Mouse (Mus musculus) stomach, embryonic 15.5 days (tissue): Measurements from ENCODE around the gene Plekha6. TPM values are rescaled to one million over a fixed set of nuclear protein-coding genes. Genes with fewer than 3 reads are reported as not detected.
A peak's percentile ranks its signal among the peaks of the same experiment; 100 is the strongest.

Experiments
- ATAC-seq: fragments of 200-750 bp; cut with Nextera tagmentation; 2 replicates; pipeline ENCODE4 v1.8.0; 2017; ENCODE audit warnings: low read depth, moderate number of reproducible peaks, moderate TSS enrichment; ENCODE audit not compliant: insufficient read depth, low FRiP score
- H3K27ac ChIP-seq: fragments of 300-500 bp; sonication (generic); 2 replicates; pipeline ENCODE4 v1.5.1; 2015; ENCODE audit warnings: mild to moderate bottlenecking, inconsistent platforms
- H3K27me3 ChIP-seq: fragments of 300-500 bp; sonication (generic); replicated peaks from 2 replicates; pipeline ENCODE4 v1.6.1; 2015; ENCODE audit warnings: inconsistent platforms
- H3K36me3 ChIP-seq: fragments of 300-500 bp; sonication (generic); 2 replicates; pipeline ENCODE4 v1.6.1; 2015; ENCODE audit warnings: inconsistent platforms
- H3K4me1 ChIP-seq: fragments of 300-500 bp; sonication (generic); 2 replicates; pipeline ENCODE4 v1.6.1; 2015; ENCODE audit warnings: inconsistent platforms
- H3K4me2 ChIP-seq: fragments of 300-500 bp; sonication (generic); 2 replicates; pipeline ENCODE4 v1.6.1; 2015; ENCODE audit warnings: mild to moderate bottlenecking, inconsistent platforms
- H3K4me3 ChIP-seq: fragments of 300-500 bp; sonication (generic); replicated peaks from 2 replicates; pipeline ENCODE4 v1.5.1; 2015; ENCODE audit warnings: inconsistent platforms
- H3K9ac ChIP-seq: fragments of 300-500 bp; sonication (generic); 2 replicates; pipeline ENCODE4 v1.6.1; 2015; ENCODE audit warnings: inconsistent platforms
- H3K9me3 ChIP-seq: fragments of 300-500 bp; sonication (generic); 2 replicates; pipeline ENCODE4 v1.6.1; 2016; ENCODE audit warnings: inconsistent platforms
- WGBS: fragments of 180-500 bp; shearing (Covaris S2); methylation state at CpG from one replicate; pipeline ENCODE4 v1.1.7; 2015; 5-methylcytosine and 5-hydroxymethylcytosine counted together
- polyA plus RNA-seq: library from polyadenylated mRNA; unstranded; fragments of >200 nt; fragmentation: Nextera tagmentation; extraction: Ambion mirVana; gene quantifications from 2 replicates; pipeline ENCODE4 v1.2.1, GENCODE M21; 2015

Gene Plekha6
- polyA plus RNA-seq, 1 experiment from 2014 or later = 16.5 TPM

DNA sequence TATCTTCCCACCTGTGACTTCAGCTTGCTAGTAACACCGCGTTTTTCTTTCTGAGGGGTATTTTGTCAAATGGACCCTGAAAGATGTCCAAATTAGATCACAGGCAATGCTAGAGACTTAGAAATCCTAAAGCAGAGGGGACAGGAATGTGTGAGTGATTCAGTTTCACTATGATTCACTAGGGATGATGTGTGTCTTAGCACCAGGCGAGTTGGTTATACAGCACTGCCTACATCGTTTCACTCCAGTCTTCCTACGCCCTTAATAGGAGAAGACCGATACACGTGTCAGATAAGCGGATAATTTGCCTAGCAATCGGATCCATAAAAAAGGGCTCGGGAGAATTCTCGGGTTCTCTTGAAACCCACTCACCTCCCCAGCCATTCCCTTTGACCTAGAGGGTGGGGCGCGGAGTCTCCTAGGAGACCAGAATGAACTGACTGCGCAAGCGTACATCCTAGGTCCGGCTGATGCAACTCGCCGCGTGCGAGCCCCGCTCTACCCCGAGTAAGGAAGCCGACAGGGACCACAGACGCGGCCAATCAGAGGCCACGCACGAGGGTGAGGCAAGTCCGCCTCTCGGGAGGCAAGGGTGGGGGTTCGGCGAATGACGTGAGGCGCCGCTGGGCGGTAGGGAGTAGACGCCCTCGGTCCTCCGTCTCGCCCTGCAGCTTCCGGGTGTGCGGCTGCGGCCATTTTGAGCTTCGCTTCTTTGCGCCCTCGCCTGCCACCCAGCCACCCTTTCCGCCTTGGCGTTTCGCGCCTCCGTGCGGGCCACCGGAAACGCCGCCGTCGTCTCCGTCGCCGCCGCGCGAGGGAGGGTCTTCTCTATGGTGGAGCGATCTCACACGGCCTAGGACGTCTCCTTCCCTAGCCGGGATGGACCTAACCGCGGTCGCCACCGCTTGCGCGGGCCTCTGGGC is 33.1 kb upstream of the Plekha6 start, which contains the start of gene Ppp1r15b:
Ppp1r15b (plus strand) TSS at position 506 of the 923 bp plus-strand sequence.
- Histone ChIP-seq H3K4me3 (peak within 1 kb of the TSS; percentile 84), H3K9me3 (no peaks in the 10 kb centered on the region), H3K27ac (peak within 1 kb of the TSS; percentile 97), H3K27me3 (no peaks in the 10 kb centered on the region), H3K4me1 (peaks cover 14% of the 10 kb centered on the region), H3K9ac (peak within 1 kb of the TSS; percentile 89), H3K36me3 (no peaks in the 10 kb centered on the region), H3K4me2 (peak within 1 kb of the TSS; percentile 91)
- ATAC-seq = peak; percentile 100
- under 1% methylated on average over 71 of the region's 72 CpGs for WGBS

- Histone ChIP-seq H3K9ac (peak overlapping the region; percentile 89), H3K4me3 (peak overlapping the region; percentile 84), H3K27me3 (no peaks in the 10 kb centered on the region), H3K36me3 (peaks cover 4% of the 10 kb centered on the region; the same call in 1 of the 2 replicates), H3K4me2 (peak overlapping the region; percentile 91), H3K9me3 (no peaks in the 10 kb centered on the region), H3K4me1 (peaks cover 15% of the 10 kb centered on the region), H3K27ac (peak overlapping the region; percentile 97)
- ATAC-seq = no peak
- under 1% methylated on average over 35 of the region's 35 CpGs for WGBS
These were observed 32.5 kb upstream of the Plekha6 start for GRCm38 (mm10) chr1:133131561-133131905.

DNA sequence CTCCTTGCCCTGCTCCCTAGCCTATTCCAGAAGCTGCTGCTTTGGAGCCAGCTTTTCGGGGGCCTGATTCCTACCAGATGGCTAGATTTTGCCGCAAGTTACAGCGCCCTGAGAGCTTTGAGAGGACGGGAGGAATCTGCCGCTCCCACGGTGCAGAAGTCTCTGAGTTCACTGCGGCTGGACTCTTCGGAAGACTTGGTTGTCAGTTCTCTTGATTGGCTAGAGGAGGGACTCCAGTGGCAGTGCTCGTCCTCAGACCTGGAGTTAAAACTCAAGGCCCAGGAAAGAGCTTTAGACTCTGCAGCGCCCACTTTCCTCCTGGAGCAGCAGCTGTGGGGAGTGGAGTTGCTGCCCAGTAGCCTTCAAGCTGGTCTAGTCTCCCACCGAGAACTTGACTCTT is 32.1 kb upstream of the Plekha6 start:
- peak overlapping the region; percentile 89 for H3K9ac ChIP-seq
- WGBS = under 1% methylated on average over 11 of the region's 11 CpGs
- H3K36me3 ChIP-seq = peaks cover 8% of the 10 kb centered on the region
- H3K9me3 ChIP-seq = no peaks in the 10 kb centered on the region
- peak overlapping the region; percentile 91 for H3K4me2 ChIP-seq
- peak overlapping the region; percentile 97 for H3K27ac ChIP-seq
- H3K4me1 ChIP-seq = peaks cover 15% of the 10 kb centered on the region
- H3K4me3 ChIP-seq = peak overlapping the region; percentile 84
- H3K27me3 ChIP-seq = no peaks in the 10 kb centered on the region
- ATAC-seq = no peak

DNA sequence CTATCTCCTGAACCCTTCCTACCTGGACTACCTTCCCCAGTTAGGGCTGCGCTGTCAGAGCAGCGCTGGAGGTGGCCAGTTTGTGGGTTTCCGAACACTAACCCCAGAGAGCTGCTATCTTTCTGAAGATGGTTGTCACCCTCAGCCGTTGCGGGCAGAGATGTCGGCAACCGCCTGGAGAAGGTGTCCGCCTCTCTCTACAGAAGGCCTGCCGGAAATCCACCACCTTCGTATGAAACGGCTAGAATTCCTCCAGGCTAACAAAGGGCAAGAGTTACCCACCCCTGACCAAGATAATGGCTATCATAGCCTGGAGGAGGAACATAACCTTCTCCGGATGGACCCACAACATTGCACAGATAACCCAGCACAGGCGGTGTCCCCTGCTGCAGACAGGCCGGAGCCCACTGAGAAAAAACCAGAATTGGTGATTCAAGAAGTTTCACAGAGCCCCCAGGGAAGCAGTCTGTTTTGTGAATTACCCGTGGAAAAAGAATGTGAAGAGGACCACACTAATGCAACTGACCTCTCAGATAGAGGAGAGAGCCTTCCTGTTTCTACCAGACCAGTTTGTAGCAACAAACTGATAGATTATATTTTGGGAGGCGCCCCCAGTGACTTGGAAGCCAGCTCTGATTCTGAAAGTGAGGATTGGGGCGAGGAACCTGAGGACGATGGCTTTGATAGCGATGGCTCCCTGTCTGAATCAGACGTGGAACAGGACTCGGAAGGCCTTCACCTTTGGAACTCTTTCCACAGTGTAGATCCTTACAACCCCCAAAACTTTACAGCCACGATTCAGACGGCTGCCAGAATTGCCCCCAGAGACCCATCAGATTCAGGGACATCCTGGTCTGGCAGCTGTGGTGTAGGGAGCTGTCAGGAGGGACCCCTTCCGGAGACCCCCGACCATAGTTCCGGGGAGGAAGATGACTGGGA is 31.4 kb upstream of the Plekha6 start:
- H3K9me3 ChIP-seq = no peaks in the 10 kb centered on the region
- peak overlapping the region; percentile 97; the same call in 1 of the 2 replicates for H3K27ac ChIP-seq
- WGBS = 7% methylated on average over 26 of the region's 26 CpGs
- H3K36me3 ChIP-seq = peaks cover 15% of the 10 kb centered on the region
- H3K4me3 ChIP-seq = peak overlapping the region; percentile 84
- peaks cover 15% of the 10 kb centered on the region for H3K4me1 ChIP-seq
- H3K9ac ChIP-seq = peak overlapping the region; percentile 89
- no peaks in the 10 kb centered on the region for H3K27me3 ChIP-seq
- ATAC-seq = no peak
- peak overlapping the region; percentile 91 for H3K4me2 ChIP-seq

GRCm38 (mm10) chr1:133133425-133133824 is 30.6 kb upstream of the Plekha6 start:
- Histone ChIP-seq H3K27ac (peak overlapping the region; percentile 46; the same call in 1 of the 2 replicates), H3K27me3 (no peaks in the 10 kb centered on the region)
- no peak for ATAC-seq

DNA sequence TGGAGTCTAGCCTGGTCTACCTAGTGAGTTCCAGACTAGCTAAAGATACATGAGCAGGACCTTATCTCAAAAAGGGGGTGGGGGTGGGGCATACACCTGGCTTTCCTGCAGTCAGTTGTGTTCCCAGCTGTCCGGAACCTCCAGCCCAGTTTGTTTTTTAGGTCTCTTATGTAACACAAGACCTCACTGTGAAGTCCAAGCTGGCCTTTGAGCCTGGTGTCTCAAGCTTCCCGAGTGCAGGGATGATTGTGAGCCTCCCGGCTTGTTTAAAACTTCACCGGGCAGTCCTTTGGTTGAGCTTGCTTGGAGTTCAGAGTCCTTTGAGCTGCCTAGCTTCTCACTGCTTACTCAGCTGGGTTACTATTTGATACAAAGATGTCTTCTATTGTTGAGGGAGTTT is 29.9 kb upstream of the Plekha6 start:
- H3K27ac ChIP-seq = no peak overlapping the region
- no peaks in the 10 kb centered on the region for H3K27me3 ChIP-seq
- peak overlapping the region; percentile 38; the same call in 1 of the 2 replicates for H3K9ac ChIP-seq
- no peaks in the 10 kb centered on the region for H3K9me3 ChIP-seq
- peaks cover 15% of the 10 kb centered on the region for H3K4me1 ChIP-seq
- peak overlapping the region; percentile 91 for H3K4me2 ChIP-seq
- ATAC-seq = no peak
- 3% methylated on average over 4 of the region's 4 CpGs for WGBS
- H3K4me3 ChIP-seq = peak overlapping the region; percentile 84
- H3K36me3 ChIP-seq = peaks cover 24% of the 10 kb centered on the region

More at GRCm38 (mm10) chr1:133133425-133133824, 30.6 kb upstream of the Plekha6 start:
- Histone ChIP-seq H3K9me3 (no peaks in the 10 kb centered on the region), H3K36me3 (peaks cover 21% of the 10 kb centered on the region), H3K4me1 (peaks cover 15% of the 10 kb centered on the region), H3K9ac (peak overlapping the region; percentile 89; the same call in 1 of the 2 replicates), H3K4me2 (peak overlapping the region; percentile 91), H3K4me3 (peak overlapping the region; percentile 84)
- 6% methylated on average over 2 of the region's 2 CpGs for WGBS

DNA sequence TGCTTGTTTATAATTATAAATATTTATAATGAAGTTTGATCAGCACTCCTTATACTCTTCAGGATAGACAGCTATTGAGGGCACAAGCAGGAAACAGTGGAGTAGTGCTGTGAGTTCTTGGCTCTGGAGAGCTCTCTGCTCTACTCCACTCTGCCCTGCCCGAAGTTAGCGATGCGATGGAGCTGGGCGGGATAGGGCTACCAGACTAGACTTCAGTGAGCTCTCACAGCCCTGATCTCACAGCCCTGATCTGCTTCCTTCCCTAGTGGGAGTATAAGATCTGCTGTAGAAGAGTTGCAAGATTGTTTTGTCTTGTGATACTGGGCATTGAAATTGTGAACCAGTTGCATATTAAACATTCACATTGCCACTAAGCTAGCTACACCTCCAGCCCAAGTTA is 29.1 kb upstream of the Plekha6 start:
- peak overlapping the region; percentile 84 for H3K4me3 ChIP-seq
- H3K27me3 ChIP-seq = no peaks in the 10 kb centered on the region
- no peak for ATAC-seq
- peaks cover 10% of the 10 kb centered on the region for H3K4me1 ChIP-seq
- WGBS = 23% methylated on average over 4 of the region's 4 CpGs
- no peaks in the 10 kb centered on the region for H3K9me3 ChIP-seq
- H3K27ac ChIP-seq = peak overlapping the region; percentile 18; the same call in 1 of the 2 replicates
- peaks cover 28% of the 10 kb centered on the region for H3K36me3 ChIP-seq
- H3K4me2 ChIP-seq = peak overlapping the region; percentile 91
- no peak overlapping the region for H3K9ac ChIP-seq

DNA sequence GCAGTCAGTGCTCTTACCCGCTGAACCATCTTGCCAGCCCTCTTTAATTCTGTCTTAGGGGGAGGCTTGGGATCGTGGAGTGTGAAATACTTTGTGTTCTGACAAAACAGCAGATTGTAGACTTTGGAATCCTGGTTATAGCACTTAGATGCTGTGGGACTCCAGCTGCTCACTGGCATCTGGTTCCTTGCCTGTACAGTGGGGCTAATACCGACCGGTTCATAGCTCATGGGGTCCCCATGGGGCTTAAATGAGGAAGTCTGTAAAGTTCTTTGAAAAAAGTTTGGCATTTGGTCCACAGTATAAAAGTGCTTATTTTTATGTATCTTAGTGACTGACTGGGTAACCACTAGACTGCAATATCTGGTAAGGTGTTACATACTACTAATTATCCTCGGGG is 28.2 kb upstream of the Plekha6 start:
- H3K4me2 ChIP-seq = peak overlapping the region; percentile 91
- H3K9me3 ChIP-seq = no peaks in the 10 kb centered on the region
- H3K27ac ChIP-seq = no peak overlapping the region
- peak overlapping the region; percentile 26 for H3K4me3 ChIP-seq
- no peak overlapping the region for H3K9ac ChIP-seq
- peaks cover 8% of the 10 kb centered on the region for H3K4me1 ChIP-seq
- peaks cover 38% of the 10 kb centered on the region for H3K36me3 ChIP-seq
- no peaks in the 10 kb centered on the region for H3K27me3 ChIP-seq
- ATAC-seq = no peak
- WGBS = 50% methylated on average over 5 of the region's 5 CpGs

DNA sequence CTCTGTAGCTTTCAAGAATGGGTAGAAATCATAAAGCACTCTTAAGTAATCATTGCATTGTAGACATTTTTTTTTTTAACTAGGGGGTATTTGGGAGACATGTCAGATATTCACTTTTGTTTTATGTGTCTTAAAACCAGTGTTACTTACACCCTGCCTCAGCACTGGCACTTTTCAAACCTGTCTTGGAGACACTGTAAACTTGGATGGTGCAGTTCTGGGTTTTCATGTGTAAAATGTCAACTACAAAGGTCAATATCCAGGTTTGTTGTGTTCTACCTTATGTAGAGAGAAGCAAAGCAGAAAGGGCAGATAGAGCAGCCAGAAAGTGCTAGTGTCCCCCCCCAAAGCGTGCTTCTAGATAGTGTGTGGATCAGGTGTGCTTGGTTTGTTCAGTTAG is 25.6 kb upstream of the Plekha6 start:
- H3K27me3 ChIP-seq = no peaks in the 10 kb centered on the region
- H3K36me3 ChIP-seq = peaks cover 48% of the 10 kb centered on the region
- H3K27ac ChIP-seq = no peak overlapping the region
- H3K4me1 ChIP-seq = peaks cover 8% of the 10 kb centered on the region
- ATAC-seq = no peak
- H3K4me2 ChIP-seq = no peak overlapping the region
- whole genome bisulfite sequencing = 85% methylated on average over 1 of the region's 1 CpGs
- no peaks in the 10 kb centered on the region for H3K9me3 ChIP-seq
- H3K4me3 ChIP-seq = no peak overlapping the region
- no peak overlapping the region for H3K9ac ChIP-seq

- WGBS = 54% methylated on average over 22 of the region's 22 CpGs
- Histone ChIP-seq H3K9me3 (no peaks in the 10 kb centered on the region), H3K4me2 (no peak overlapping the region)
These were observed 17.7 kb upstream of the Plekha6 start for GRCm38 (mm10) chr1:133146014-133147009.

More at GRCm38 (mm10) chr1:133146014-133147009, 17.7 kb upstream of the Plekha6 start:
- Histone ChIP-seq H3K27ac (peak overlapping the region; percentile 69), H3K4me3 (no peak overlapping the region), H3K4me1 (no peaks in the 10 kb centered on the region), H3K27me3 (no peaks in the 10 kb centered on the region), H3K36me3 (peaks cover 7% of the 10 kb centered on the region; the same call in 1 of the 2 replicates), H3K9ac (no peak overlapping the region)
- 0 out of 2 replicates have a peak, but pooled peaks have one; percentile 57 for ATAC-seq
